Comparison of ENCODE assay signal across 10 mouse cellular contexts in the genomic region with DNA sequence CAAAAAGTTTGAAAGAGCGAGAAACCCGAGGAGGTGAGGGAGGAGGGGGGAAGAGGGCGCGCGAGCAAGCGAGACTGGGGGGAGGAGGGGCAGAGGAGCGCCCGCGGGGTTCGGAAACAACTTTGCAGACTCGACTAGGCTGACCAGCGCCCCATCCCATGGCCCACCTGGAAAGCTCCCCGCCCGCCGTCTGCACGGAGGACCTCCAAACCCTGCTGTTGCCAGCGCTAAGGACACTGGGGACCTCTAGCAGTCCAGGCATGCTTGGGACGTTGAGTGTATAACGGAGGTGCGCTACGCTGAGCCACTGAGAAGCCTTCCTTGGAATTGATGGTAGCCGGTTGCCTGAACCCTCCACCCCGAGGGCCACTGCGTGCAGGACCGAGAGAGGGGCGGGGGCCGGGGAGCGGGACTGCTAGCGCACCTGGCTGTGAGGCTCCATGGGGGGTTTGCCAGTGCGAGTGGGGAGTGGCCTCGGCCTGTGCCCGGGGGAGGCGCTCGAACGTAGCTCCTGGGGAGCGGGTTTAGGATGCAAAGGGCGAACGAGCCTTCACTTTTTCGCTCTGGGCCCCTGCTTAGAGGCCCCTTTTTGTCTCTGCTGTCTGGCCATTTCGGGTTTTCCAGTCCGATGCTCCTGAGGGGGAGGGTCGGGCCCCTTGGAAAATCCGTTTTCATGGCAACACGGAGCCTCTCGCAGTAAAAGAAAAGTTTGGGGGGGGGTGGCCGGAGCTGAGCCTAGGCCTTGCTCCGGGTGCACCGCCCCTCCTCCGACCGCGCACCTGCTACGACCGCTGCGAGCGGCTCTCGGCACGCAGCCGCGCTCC. TPM values are rescaled to one million over a fixed set of nuclear protein-coding genes. Genes with fewer than 3 reads are reported as not detected.
DNase-seq lines count a peak whose midpoint lies in the region; ATAC-seq and TF ChIP-seq lines count a peak whose summit lies in the region.
"Had no signal": no experiment of that assay in that cellular context is flagged by ENCODE, and none has a peak within 500 bp of the region (broad histone marks: within the 10 kb centered on the region; RNA-seq: fewer than 3 reads in every experiment).

No protein-coding gene starts in this region.

- 21% methylated on average over 34 of the region's 59 CpGs for WGBS in kidney, postnatal 0 days
- 1% methylated on average over 48 of the region's 59 CpGs for WGBS in kidney, adult 2 months
- WGBS in embryonic facial prominence, embryonic 11.5 days, result 26% methylated on average over 58 of the region's 59 CpGs
- WGBS in intestine, embryonic 15.5 days, result 18% methylated on average over 55 of the region's 59 CpGs
- WGBS in olfactory bulb, adult 2 months, result 18% methylated on average over 55 of the region's 59 CpGs

- DNase-seq in kidney, postnatal 0 days (ENCODE audit: low spot score), result no peak
- no peak for DNase-seq in kidney, adult 2 months
- DNase-seq in embryonic facial prominence, embryonic 11.5 days (ENCODE audit: low spot score), result peak; percentile 26
- no peak for DNase-seq in right cerebral cortex, postnatal 4 days
- DNase-seq in gastrocnemius, adult 18-20 months (ENCODE audit: low spot score), result no peak

- no peaks in the 10 kb centered on the region for H3K9me3 ChIP-seq in kidney, postnatal 0 days (replicated peaks; ENCODE audit: low read length)
- no peaks in the 10 kb centered on the region for H3K9me3 ChIP-seq in embryonic facial prominence, embryonic 11.5 days (replicated peaks; ENCODE audit: control insufficient read depth, low read length)
- H3K9me3 ChIP-seq in intestine, embryonic 15.5 days, result no peaks in the 10 kb centered on the region

- no peak for ATAC-seq in kidney, postnatal 0 days (replicated peaks; ENCODE audit: low FRiP score, low read depth)
- ATAC-seq in embryonic facial prominence, embryonic 11.5 days (replicated peaks; ENCODE audit: insufficient number of reproducible peaks, low FRiP score, low TSS enrichment, low read depth), result peak; percentile 54
- peak; percentile 56 for ATAC-seq in intestine, embryonic 15.5 days
- ATAC-seq in cerebellum, adult (ENCODE audit: insufficient number of reproducible peaks, low FRiP score, low TSS enrichment), result no peak

- no peak overlapping the region for H3K27ac ChIP-seq in kidney, postnatal 0 days
- H3K27ac ChIP-seq in kidney, adult 2 months (ENCODE audit: insufficient read depth, low read depth, low read length), result no peak overlapping the region
- no peak overlapping the region for H3K27ac ChIP-seq in embryonic facial prominence, embryonic 11.5 days (replicated peaks; ENCODE audit: low read depth, low read length)
- H3K27ac ChIP-seq in intestine, embryonic 15.5 days, result no peak overlapping the region
- H3K27ac ChIP-seq in olfactory bulb, adult 2 months (ENCODE audit: insufficient read depth, low read depth, low read length), result no peak overlapping the region

- H3K4me1 ChIP-seq in kidney, postnatal 0 days (replicated peaks; ENCODE audit: insufficient read depth, low read length), result no peaks in the 10 kb centered on the region
- no peaks in the 10 kb centered on the region for H3K4me1 ChIP-seq in kidney, adult 2 months (ENCODE audit: control insufficient read depth, insufficient read depth, low read length)
- H3K4me1 ChIP-seq in embryonic facial prominence, embryonic 11.5 days (ENCODE audit: control insufficient read depth, insufficient read depth, low read length), result no peaks in the 10 kb centered on the region
- H3K4me1 ChIP-seq in intestine, embryonic 15.5 days (replicated peaks), result 0 out of 2 replicates have a peak, but pooled peaks cover 3% of the 10 kb centered on the region
- peaks cover 12% of the 10 kb centered on the region for H3K4me1 ChIP-seq in olfactory bulb, adult 2 months (ENCODE audit: control insufficient read depth, insufficient read depth, low read length)

- peak overlapping the region; percentile 34; the same call in 1 of the 2 replicates for H3K4me3 ChIP-seq in kidney, postnatal 0 days (replicated peaks; ENCODE audit: low read depth, low read length)
- no peak overlapping the region for H3K4me3 ChIP-seq in kidney, adult 2 months (ENCODE audit: insufficient read depth, low read depth, low read length)
- peak overlapping the region; percentile 40 for H3K4me3 ChIP-seq in embryonic facial prominence, embryonic 11.5 days (ENCODE audit: low read depth, low read length)
- H3K4me3 ChIP-seq in intestine, embryonic 15.5 days (replicated peaks), result peak overlapping the region; percentile 10; the same call in 1 of the 2 replicates
- peak overlapping the region; percentile 69 for H3K4me3 ChIP-seq in olfactory bulb, adult 2 months (ENCODE audit: insufficient read depth, low read depth, low read length)
- H3K4me3 ChIP-seq: myocyte had no signal

- peak overlapping the region; percentile 63 for H3K4me2 ChIP-seq in kidney, postnatal 0 days (ENCODE audit: low read length)
- H3K4me2 ChIP-seq in embryonic facial prominence, embryonic 11.5 days (ENCODE audit: low read depth, low read length), result peak overlapping the region; percentile 32
- H3K4me2 ChIP-seq in intestine, embryonic 15.5 days (replicated peaks), result peak overlapping the region; percentile 85

- TF ChIP-seq POLR2A in kidney, adult 2 months (IDR thresholded peaks at IDR 0.05; ENCODE audit: low read depth, low read length), result no peak
- no peak for TF ChIP-seq POLR2A in olfactory bulb, adult 2 months (IDR thresholded peaks at IDR 0.05; ENCODE audit: insufficient read depth, low read depth, low read length)

- TF ChIP-seq CTCF in kidney, postnatal 0 days (IDR thresholded peaks at IDR 0.05; ENCODE audit: low read depth), result no peak
- TF ChIP-seq CTCF in kidney, adult 2 months (conservative IDR thresholded peaks at IDR 0.05; ENCODE audit: insufficient read depth, insufficient read length, low read depth, low read length), result no peak
- TF ChIP-seq CTCF in olfactory bulb, adult 2 months (IDR thresholded peaks at IDR 0.05; ENCODE audit: insufficient read depth, low read depth, low read length), result no peak

- H3K9ac ChIP-seq in kidney, postnatal 0 days (ENCODE audit: low read depth, low read length), result no peak overlapping the region
- no peak overlapping the region; the same call in 1 of the 2 replicates for H3K9ac ChIP-seq in embryonic facial prominence, embryonic 11.5 days (replicated peaks; ENCODE audit: low read length)
- H3K9ac ChIP-seq in intestine, embryonic 15.5 days, result no peak overlapping the region

- H3K27me3 ChIP-seq in kidney, postnatal 0 days (ENCODE audit: insufficient read depth, low read length), result peaks cover 22% of the 10 kb centered on the region
- H3K27me3 ChIP-seq in kidney, adult 2 months (replicated peaks; ENCODE audit: control insufficient read depth, insufficient read depth, low read length), result peaks cover 2% of the 10 kb centered on the region
- peaks cover 28% of the 10 kb centered on the region for H3K27me3 ChIP-seq in embryonic facial prominence, embryonic 11.5 days (ENCODE audit: control insufficient read depth, insufficient read depth, low read length)
- peaks cover 54% of the 10 kb centered on the region for H3K27me3 ChIP-seq in intestine, embryonic 15.5 days (replicated peaks)

- H3K36me3 ChIP-seq in kidney, postnatal 0 days (ENCODE audit: insufficient read depth, low read length), result no peaks in the 10 kb centered on the region
- no peaks in the 10 kb centered on the region for H3K36me3 ChIP-seq in kidney, adult 2 months (ENCODE audit: control insufficient read depth, insufficient read depth, low read length)
- no peaks in the 10 kb centered on the region for H3K36me3 ChIP-seq in embryonic facial prominence, embryonic 11.5 days (replicated peaks; ENCODE audit: control insufficient read depth, insufficient read depth, low read depth, low read length)
- H3K36me3 ChIP-seq in intestine, embryonic 15.5 days, result no peaks in the 10 kb centered on the region

RNA-seq across cellular contexts. Expression of a gene that starts 0.7 kb away (rescaled TPM):
- not detected in 2 replicates for polyA plus RNA-seq in kidney, postnatal 0 days (2015; fragmentation: Nextera tagmentation; extraction: Ambion mirVana)
- not detected in 2 replicates for polyA plus RNA-seq in kidney, adult 2 months (2012; rRNA removed)
- polyA plus RNA-seq in embryonic facial prominence, embryonic 11.5 days (2014; fragmentation: Nextera tagmentation; extraction: Ambion mirVana), result 1.4 and 3.5 TPM in 2 replicates
- not detected in 2 replicates for polyA plus RNA-seq in intestine, embryonic 15.5 days (2015; fragmentation: Nextera tagmentation; extraction: Ambion mirVana)
- not detected in 2 replicates for polyA plus RNA-seq in olfactory bulb, adult 2 months (2012; ENCODE audit: insufficient read depth, insufficient read length, low replicate concordance, missing spikeins)
- not detected for total RNA-seq in gastrocnemius, adult 18-20 months (2021)
- polyA plus RNA-seq: large intestine, adult 2 months; myocyte had no signal

Comparison
In these comparisons a context has a peak if more than half of its experiments do, and no peak if none do; other contexts are left out.
1. ATAC-seq: peak in embryonic facial prominence, embryonic 11.5 days (single experiment) and intestine, embryonic 15.5 days (single experiment); none in kidney, postnatal 0 days (single experiment) and cerebellum, adult (single experiment).
2. H3K4me2 ChIP-seq: peak in every context shown above with its lines; median percentile 85 in intestine, embryonic 15.5 days; 63 in kidney, postnatal 0 days; 32 in embryonic facial prominence, embryonic 11.5 days.